Mouse (Mus musculus): ENCODE results near the gene Fign.

DNA sequence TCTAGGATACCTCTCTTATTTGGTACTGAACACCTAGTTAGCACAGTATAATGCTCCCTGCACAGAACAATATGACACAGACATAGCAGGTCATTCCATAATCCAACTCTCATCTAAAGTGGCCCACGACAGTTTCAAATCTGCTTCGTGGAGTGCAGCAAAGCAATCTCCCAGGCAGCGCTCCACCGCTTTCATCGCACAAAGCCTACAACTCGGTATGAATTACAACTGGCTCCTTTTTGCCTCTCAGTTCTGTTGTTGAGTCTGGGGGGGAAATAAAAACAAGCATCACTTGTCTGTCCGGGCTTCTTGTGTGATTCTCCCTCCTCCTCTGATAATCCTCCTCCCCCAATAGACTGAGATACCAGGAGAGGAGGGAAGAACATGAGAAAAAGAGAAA lies 116.4 kb downstream of the Fign start:
- no peak for TF ChIP-seq CTCF (IDR thresholded peaks at IDR 0.05; ENCODE audit: borderline replicate concordance, extremely low read depth, insufficient read depth, insufficient read length)
- no peak for TF ChIP-seq POLR2A (IDR thresholded peaks at IDR 0.05; ENCODE audit: borderline replicate concordance, extremely low read depth, insufficient read depth, insufficient read length, poor library complexity, severe bottlenecking)
